8 mouse cellular contexts compared by ENCODE assay signal in genomic region chr19:37886355-37887120, GRCm38 (mm10).
DNase-seq lines count a peak whose midpoint lies in the region; ATAC-seq lines count a peak whose summit lies in the region.

No protein-coding gene starts in this region.

- no peaks in the 10 kb centered on the region for H3K4me1 ChIP-seq in heart, embryonic 11.5 days (ENCODE audit: control insufficient read depth, insufficient read depth, low read length)
- peaks cover 4% of the 10 kb centered on the region; the same call in 1 of the 2 replicates for H3K4me1 ChIP-seq in kidney, embryonic 16.5 days (ENCODE audit: insufficient read depth, low read length)
- no peaks in the 10 kb centered on the region for H3K4me1 ChIP-seq in liver, embryonic 11.5 days (replicated peaks; ENCODE audit: control insufficient read depth, insufficient read depth, low read length)
- H3K4me1 ChIP-seq in neural tube, embryonic 12.5 days: no peaks in the 10 kb centered on the region

- no peaks in the 10 kb centered on the region for H3K36me3 ChIP-seq in heart, embryonic 11.5 days (ENCODE audit: control insufficient read depth, insufficient read depth, low read length)
- H3K36me3 ChIP-seq in kidney, embryonic 16.5 days (ENCODE audit: insufficient read depth, low read length): no peaks in the 10 kb centered on the region
- H3K36me3 ChIP-seq in liver, embryonic 11.5 days (ENCODE audit: control insufficient read depth, insufficient read depth, low read length): no peaks in the 10 kb centered on the region
- no peaks in the 10 kb centered on the region for H3K36me3 ChIP-seq in neural tube, embryonic 12.5 days

- H3K9me3 ChIP-seq in heart, embryonic 11.5 days (replicated peaks; ENCODE audit: control insufficient read depth, low read length): no peaks in the 10 kb centered on the region
- no peaks in the 10 kb centered on the region for H3K9me3 ChIP-seq in kidney, embryonic 16.5 days (ENCODE audit: low read length)
- H3K9me3 ChIP-seq in liver, embryonic 11.5 days (ENCODE audit: control insufficient read depth, low read length): no peaks in the 10 kb centered on the region
- no peaks in the 10 kb centered on the region for H3K9me3 ChIP-seq in neural tube, embryonic 12.5 days

- peak overlapping the region; percentile 21 for H3K4me3 ChIP-seq in heart, embryonic 11.5 days (ENCODE audit: low read depth, low read length)
- H3K4me3 ChIP-seq in kidney, embryonic 16.5 days (ENCODE audit: low read length): peak overlapping the region; percentile 36
- no peak overlapping the region for H3K4me3 ChIP-seq in liver, embryonic 11.5 days (ENCODE audit: low read depth, low read length)
- peak overlapping the region; percentile 25 for H3K4me3 ChIP-seq in neural tube, embryonic 12.5 days

- peaks cover 10% of the 10 kb centered on the region for H3K27me3 ChIP-seq in heart, embryonic 11.5 days (ENCODE audit: control insufficient read depth, insufficient read depth, low read length)
- H3K27me3 ChIP-seq in kidney, embryonic 16.5 days (ENCODE audit: insufficient read depth, low read length): peaks cover 3% of the 10 kb centered on the region; the same call in 1 of the 2 replicates
- peaks cover 5% of the 10 kb centered on the region; the same call in 1 of the 2 replicates for H3K27me3 ChIP-seq in liver, embryonic 11.5 days (replicated peaks; ENCODE audit: control insufficient read depth, insufficient read depth, low read length)
- peaks cover 11% of the 10 kb centered on the region; the same call in 1 of the 2 replicates for H3K27me3 ChIP-seq in neural tube, embryonic 12.5 days (replicated peaks)

- no peak for ATAC-seq in heart, embryonic 11.5 days (replicated peaks; ENCODE audit: insufficient number of reproducible peaks, low FRiP score, low TSS enrichment)
- ATAC-seq in kidney, embryonic 16.5 days (ENCODE audit: low FRiP score, low TSS enrichment): peak; percentile 19; the same call in 1 of the 2 replicates
- ATAC-seq in liver, embryonic 11.5 days (replicated peaks; ENCODE audit: low FRiP score): no peak
- peak; percentile 66 for ATAC-seq in neural tube, embryonic 12.5 days (ENCODE audit: low FRiP score, low read depth)

- whole genome bisulfite sequencing in heart, embryonic 11.5 days (ENCODE audit: insufficient replicate concordance): 12% methylated on average over 15 of the region's 15 CpGs
- WGBS in kidney, embryonic 16.5 days: 12% methylated on average over 15 of the region's 15 CpGs
- 16% methylated on average over 15 of the region's 15 CpGs for WGBS in liver, embryonic 11.5 days
- 10% methylated on average over 15 of the region's 15 CpGs for WGBS in neural tube, embryonic 12.5 days

- H3K4me2 ChIP-seq in heart, embryonic 11.5 days: peak overlapping the region; percentile 62
- peak overlapping the region; percentile 57 for H3K4me2 ChIP-seq in kidney, embryonic 16.5 days (replicated peaks; ENCODE audit: low read depth, low read length)
- H3K4me2 ChIP-seq in liver, embryonic 11.5 days: peak overlapping the region; percentile 4
- H3K4me2 ChIP-seq in neural tube, embryonic 12.5 days (replicated peaks): peak overlapping the region; percentile 58

- H3K9ac ChIP-seq in heart, embryonic 11.5 days (ENCODE audit: low read depth, low read length): no peak overlapping the region
- 0 out of 2 replicates have a peak overlapping the region, but pooled peaks have one; percentile 7 for H3K9ac ChIP-seq in kidney, embryonic 16.5 days (replicated peaks; ENCODE audit: low read length)
- no peak overlapping the region for H3K9ac ChIP-seq in liver, embryonic 11.5 days (ENCODE audit: low read depth, low read length)
- 0 out of 2 replicates have a peak overlapping the region, but pooled peaks have one; percentile 22 for H3K9ac ChIP-seq in neural tube, embryonic 12.5 days

- no peak overlapping the region for H3K27ac ChIP-seq in heart, embryonic 11.5 days (ENCODE audit: low read depth, low read length)
- no peak overlapping the region for H3K27ac ChIP-seq in kidney, embryonic 16.5 days (ENCODE audit: low read length)
- no peak overlapping the region for H3K27ac ChIP-seq in liver, embryonic 11.5 days (ENCODE audit: low read depth, low read length)
- H3K27ac ChIP-seq in neural tube, embryonic 12.5 days: no peak overlapping the region

- DNase-seq in CD4-positive helper T cell, adult 2 months (ENCODE audit: low read depth, low spot score): peak; percentile 8
- DNase-seq in adrenal gland, adult 2 months: peak; percentile 41
- peak; percentile 69 for DNase-seq in embryo, embryonic 11.5 days (ENCODE audit: low read depth, low spot score)
- no peak for DNase-seq in liver, embryonic 11.5 days (ENCODE audit: low spot score)
- peak; percentile 48 for DNase-seq in yolk sac, embryonic 10.5 days (ENCODE audit: low spot score)

Comparison
In these comparisons a context has a peak if more than half of its experiments do, and no peak if none do; other contexts are left out.
1. ATAC-seq: peak in kidney, embryonic 16.5 days (single experiment) and neural tube, embryonic 12.5 days (single experiment); none in heart, embryonic 11.5 days (single experiment) and liver, embryonic 11.5 days (single experiment).
2. H3K4me2 ChIP-seq: peak in every context shown above with its lines; median percentile 62 in heart, embryonic 11.5 days; 58 in neural tube, embryonic 12.5 days; 57 in kidney, embryonic 16.5 days; 4 in liver, embryonic 11.5 days.
3. H3K9ac ChIP-seq: peak in kidney, embryonic 16.5 days (single experiment) and neural tube, embryonic 12.5 days (single experiment); none in heart, embryonic 11.5 days (single experiment) and liver, embryonic 11.5 days (single experiment).